Mouse (Mus musculus) kidney, adult 2 months (tissue): ENCODE results near the gene Kank4.

Source experiments
- CTCF ChIP-seq: fragments of 200-500 bp; conservative IDR thresholded peaks from 2 replicates; pipeline ENCODE4 v1.5.1; 2011; ENCODE audit warnings: low read depth, mild to moderate bottlenecking, control low read depth, low read length, moderate library complexity, mixed read lengths; ENCODE audit not compliant: insufficient read depth, insufficient read length
- POLR2A ChIP-seq: fragments of 200-500 bp; IDR thresholded peaks from one replicate; pipeline ENCODE4 v1.6.1; 2011; ENCODE audit warnings: low read depth, low read length, control low read depth

- TF ChIP-seq POLR2A (no peak), CTCF (no peak)
Measured at GRCm38 (mm10) chr4:98777464-98777863, 39.9 kb downstream of the Kank4 start.
